Mouse (Mus musculus): ENCODE measurements around the gene Mus81. TPM values are rescaled to one million over a fixed set of nuclear protein-coding genes. Genes with fewer than 3 reads are reported as not detected.

Gene Mus81
- polyA plus RNA-seq, 1 experiment from 2014 or later = 44.4 TPM

DNA sequence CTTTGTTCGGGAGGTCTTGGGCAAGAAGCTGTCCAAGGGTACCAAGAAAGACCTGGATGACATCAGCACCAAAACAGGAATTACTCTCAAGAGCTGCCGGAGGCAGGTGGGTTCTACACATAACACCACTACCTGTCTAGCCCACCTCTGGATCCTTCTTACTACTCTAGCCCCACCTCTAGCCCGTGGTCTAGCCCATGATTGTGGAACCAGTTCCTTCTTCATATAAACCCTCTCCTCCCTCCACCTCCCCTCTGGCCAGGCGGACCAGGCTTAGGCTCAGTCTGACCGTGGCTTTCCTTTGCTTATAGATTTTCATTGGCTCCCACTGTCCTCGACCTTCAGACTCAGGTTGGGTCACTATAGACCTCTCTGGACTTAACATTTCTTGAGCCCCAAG lies 26.8 kb downstream of the Mus81 start:
- WGBS = 92% methylated on average over 6 of the region's 6 CpGs
- H3K9ac ChIP-seq = peak overlapping the region; percentile 84; the same call in 1 of the 2 replicates

GRCm38 (mm10) chr19:5460465-5460911 lies 27.7 kb downstream of the Mus81 start, which contains the start of gene Fibp:
Fibp (plus strand) TSS chr19:5460615.
- peaks cover 4% of the 10 kb centered on the region; the same call in 1 of the 2 replicates for H3K27me3 ChIP-seq
- H3K4me3 ChIP-seq = peak within 1 kb of the TSS; percentile 80

More for the DNA sequence above, 26.8 kb downstream of the Mus81 start:
- no peak for ATAC-seq
- peaks cover 43% of the 10 kb centered on the region for H3K36me3 ChIP-seq (ENCODE audit: poor library complexity, severe bottlenecking)
- peak overlapping the region; percentile 80 for H3K4me3 ChIP-seq
- peaks cover 39% of the 10 kb centered on the region for H3K4me1 ChIP-seq
- peak overlapping the region; percentile 97 for H3K4me2 ChIP-seq
- H3K9me3 ChIP-seq (replicated peaks) = no peaks in the 10 kb centered on the region
- H3K27me3 ChIP-seq = peaks cover 4% of the 10 kb centered on the region; the same call in 1 of the 2 replicates
- no peak overlapping the region for H3K27ac ChIP-seq

GRCm38 (mm10) chr19:5459896-5460295 lies 28.3 kb downstream of the Mus81 start:
- no peaks in the 10 kb centered on the region for H3K9me3 ChIP-seq (replicated peaks)
- H3K4me1 ChIP-seq = peaks cover 54% of the 10 kb centered on the region
- peak overlapping the region; percentile 84 for H3K9ac ChIP-seq
- peaks cover 4% of the 10 kb centered on the region; the same call in 1 of the 2 replicates for H3K27me3 ChIP-seq
- peak overlapping the region; percentile 97 for H3K4me2 ChIP-seq
- H3K36me3 ChIP-seq (ENCODE audit: poor library complexity, severe bottlenecking) = peaks cover 27% of the 10 kb centered on the region
- 24% methylated on average over 3 of the region's 3 CpGs for WGBS
- H3K4me3 ChIP-seq = peak overlapping the region; percentile 80
- ATAC-seq = no peak
- peak overlapping the region; percentile 68 for H3K27ac ChIP-seq

More at GRCm38 (mm10) chr19:5460465-5460911, 27.7 kb downstream of the Mus81 start, which contains the start of gene Fibp:
- H3K4me1 ChIP-seq = peaks cover 48% of the 10 kb centered on the region
- H3K4me2 ChIP-seq = peak within 1 kb of the TSS; percentile 97
- H3K9me3 ChIP-seq (replicated peaks) = no peaks in the 10 kb centered on the region
- H3K27ac ChIP-seq = peak within 1 kb of the TSS; percentile 68
- ATAC-seq = peak; percentile 63
- H3K9ac ChIP-seq = peak within 1 kb of the TSS; percentile 84
- WGBS = under 1% methylated on average over 32 of the region's 32 CpGs
- H3K36me3 ChIP-seq (ENCODE audit: poor library complexity, severe bottlenecking) = peaks cover 33% of the 10 kb centered on the region

DNA sequence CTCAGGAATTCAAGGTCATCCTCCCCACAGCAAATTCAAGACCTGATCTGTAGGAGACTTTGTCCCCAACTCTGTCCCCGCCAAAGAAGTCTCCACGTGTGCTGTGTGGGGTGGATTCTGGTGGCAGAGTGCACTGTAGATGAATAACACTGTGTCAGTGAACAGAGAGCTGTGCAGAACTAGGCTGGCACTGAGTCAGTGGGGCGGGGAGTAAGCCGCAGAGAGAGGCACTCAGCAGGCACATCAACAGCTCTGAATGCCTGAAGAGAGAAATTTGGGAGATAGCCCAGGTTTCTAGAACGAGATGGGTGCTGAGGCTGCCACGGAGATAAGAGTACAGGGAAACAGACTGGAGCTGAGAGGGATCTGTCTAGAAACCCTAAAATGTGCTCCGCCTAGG lies 29.2 kb downstream of the Mus81 start:
- Histone ChIP-seq H3K4me2 (no peak overlapping the region), H3K27ac (no peak overlapping the region), H3K4me1 (peaks cover 54% of the 10 kb centered on the region), H3K36me3 (ENCODE audit: poor library complexity, severe bottlenecking) (peaks cover 24% of the 10 kb centered on the region), H3K4me3 (no peak overlapping the region), H3K27me3 (peaks cover 4% of the 10 kb centered on the region; the same call in 1 of the 2 replicates), H3K9me3 (replicated peaks) (no peaks in the 10 kb centered on the region), H3K9ac (no peak overlapping the region)
- WGBS = 66% methylated on average over 7 of the region's 7 CpGs
- no peak for ATAC-seq

DNA sequence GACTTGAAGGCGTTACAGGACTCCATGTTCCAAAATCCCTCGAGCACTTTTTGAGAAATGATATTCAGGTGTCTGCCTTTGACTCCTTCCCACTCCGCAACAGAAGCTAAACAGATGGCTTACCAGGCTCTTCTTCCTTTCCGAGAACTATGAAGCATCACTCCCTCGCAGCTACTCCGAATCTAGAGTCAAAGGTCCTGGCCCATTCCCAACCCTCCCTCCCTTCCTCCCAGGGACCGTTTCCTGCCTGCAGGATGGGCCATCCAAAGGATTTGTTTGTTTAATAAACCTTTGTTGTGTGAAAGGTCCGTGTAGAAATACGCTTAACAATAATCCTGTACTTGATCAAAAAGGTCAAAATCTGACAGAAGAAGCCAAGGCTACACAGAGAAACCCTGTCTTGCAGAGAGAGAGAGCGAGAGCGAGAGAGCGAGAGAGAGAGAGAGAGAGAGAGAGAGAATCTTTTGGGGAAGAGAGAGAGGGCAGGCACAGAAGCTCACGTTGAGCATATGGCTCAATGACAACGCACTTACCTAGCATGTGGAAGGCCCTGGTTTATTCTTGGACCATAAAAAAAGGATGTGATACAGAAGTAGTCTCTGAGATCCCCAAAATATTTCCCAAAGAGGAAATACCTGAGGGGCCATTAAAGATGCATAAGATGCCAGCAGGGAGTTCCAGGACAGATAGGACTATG lies 30.3 kb downstream of the Mus81 start, which contains the start of gene Ccdc85b:
Gene Ccdc85b (minus strand): TSS at position 149 of the 697 bp plus-strand sequence.
- peaks cover 4% of the 10 kb centered on the region; the same call in 1 of the 2 replicates for H3K27me3 ChIP-seq
- no peak; the same call in 1 of the 2 replicates for ATAC-seq
- peaks cover 17% of the 10 kb centered on the region for H3K36me3 ChIP-seq (ENCODE audit: poor library complexity, severe bottlenecking)
- peak within 1 kb of the TSS; percentile 99 for H3K4me2 ChIP-seq
- H3K9ac ChIP-seq = peak within 1 kb of the TSS; percentile 89
- peak within 1 kb of the TSS; percentile 96 for H3K27ac ChIP-seq
- 14% methylated on average over 14 of the region's 14 CpGs for WGBS
- H3K4me3 ChIP-seq = peak within 1 kb of the TSS; percentile 77
- no peaks in the 10 kb centered on the region for H3K9me3 ChIP-seq (replicated peaks)
- peaks cover 49% of the 10 kb centered on the region for H3K4me1 ChIP-seq

DNA sequence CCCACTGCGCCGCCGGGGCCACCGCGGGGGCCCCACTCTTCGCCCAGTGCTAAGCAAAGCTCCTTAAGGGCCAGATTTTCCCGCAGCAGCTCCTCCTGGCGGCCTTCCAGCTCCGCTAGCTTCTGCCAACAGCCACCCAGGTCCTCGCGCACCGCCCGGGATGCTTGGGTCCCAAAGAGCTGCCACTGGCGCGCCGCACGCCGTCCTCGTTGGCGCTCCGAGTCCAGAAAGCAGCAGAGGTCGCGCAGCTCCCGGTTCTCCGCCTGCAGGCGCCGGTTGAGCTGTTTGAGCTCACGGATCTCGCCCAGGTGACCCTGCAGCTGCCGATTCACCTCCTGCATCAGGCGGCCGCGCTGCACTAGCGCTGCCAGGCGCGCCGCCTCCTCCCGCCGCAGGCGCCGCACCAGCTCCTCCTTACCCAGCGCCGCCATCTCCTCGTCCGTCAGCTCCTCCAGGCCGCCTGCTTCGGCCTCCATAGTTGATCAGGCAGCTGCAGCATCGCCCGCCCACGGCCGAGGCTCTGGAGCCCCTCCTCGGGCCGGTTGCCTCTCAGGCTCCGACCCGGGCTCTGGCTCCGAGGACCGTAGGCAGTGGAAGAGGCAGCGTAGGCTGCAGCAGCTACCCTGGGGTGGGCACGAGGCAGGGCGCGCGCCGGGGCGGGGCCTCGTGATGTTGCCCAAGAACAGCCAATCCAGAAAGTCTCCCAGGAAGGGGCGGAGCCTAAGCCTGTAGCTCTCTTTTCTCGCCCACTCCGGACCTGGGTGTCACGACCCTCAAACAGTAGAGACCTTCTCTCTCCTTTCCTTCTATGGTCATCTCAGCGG lies 31.1 kb downstream of the Mus81 start:
- under 1% methylated on average over 70 of the region's 70 CpGs for WGBS
- H3K4me2 ChIP-seq = peak overlapping the region; percentile 99
- peaks cover 4% of the 10 kb centered on the region; the same call in 1 of the 2 replicates for H3K27me3 ChIP-seq
- peak overlapping the region; percentile 77 for H3K4me3 ChIP-seq
- peak overlapping the region; percentile 89 for H3K9ac ChIP-seq
- peaks cover 9% of the 10 kb centered on the region; the same call in 1 of the 2 replicates for H3K36me3 ChIP-seq (ENCODE audit: poor library complexity, severe bottlenecking)
- peak; percentile 95 for ATAC-seq
- peaks cover 49% of the 10 kb centered on the region for H3K4me1 ChIP-seq
- H3K27ac ChIP-seq = peak overlapping the region; percentile 96
- H3K9me3 ChIP-seq (replicated peaks) = no peaks in the 10 kb centered on the region

DNA sequence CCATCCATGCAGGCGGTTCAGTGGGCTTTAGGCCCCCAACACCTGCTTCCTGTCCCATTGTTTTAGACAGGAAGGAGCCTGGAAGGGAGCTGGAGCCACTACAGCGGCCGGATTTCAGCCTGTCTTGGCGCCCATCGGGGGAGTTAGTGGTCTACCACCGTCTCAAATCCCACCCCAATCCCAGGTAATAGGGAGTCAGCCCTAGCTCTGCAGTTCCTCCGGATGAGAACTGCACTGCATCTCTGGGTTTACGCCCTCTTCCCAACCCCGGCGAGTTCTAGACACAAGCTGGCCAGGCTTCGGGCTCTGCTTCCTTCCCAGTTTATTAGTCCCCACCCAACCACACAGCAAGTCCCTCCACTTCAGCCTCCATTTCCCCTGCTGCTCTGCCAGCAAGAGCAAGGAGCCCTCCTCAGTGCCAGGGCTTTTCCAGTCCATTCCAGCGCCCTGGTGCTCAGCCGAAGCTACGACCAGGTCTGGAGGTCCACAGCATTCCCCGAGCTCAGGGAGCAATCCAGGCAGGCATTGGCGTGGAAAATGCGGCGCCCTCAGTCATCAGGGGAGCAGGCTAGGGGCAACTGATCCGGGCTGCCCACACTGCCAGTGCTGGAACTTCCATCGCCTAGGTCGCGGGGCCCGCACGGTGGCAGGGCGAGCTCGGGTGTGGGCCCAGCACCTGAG lies 31.8 kb downstream of the Mus81 start:
- Histone ChIP-seq H3K27me3 (peaks cover 6% of the 10 kb centered on the region; the same call in 1 of the 2 replicates), H3K9ac (peak overlapping the region; percentile 89), H3K4me3 (peak overlapping the region; percentile 77), H3K36me3 (ENCODE audit: poor library complexity, severe bottlenecking) (0 out of 2 replicates have a peak, but pooled peaks cover 9% of the 10 kb centered on the region), H3K4me2 (peak overlapping the region; percentile 99), H3K27ac (peak overlapping the region; percentile 96), H3K9me3 (replicated peaks) (no peaks in the 10 kb centered on the region), H3K4me1 (peaks cover 43% of the 10 kb centered on the region)
- WGBS = 5% methylated on average over 26 of the region's 26 CpGs
- no peak for ATAC-seq

DNA sequence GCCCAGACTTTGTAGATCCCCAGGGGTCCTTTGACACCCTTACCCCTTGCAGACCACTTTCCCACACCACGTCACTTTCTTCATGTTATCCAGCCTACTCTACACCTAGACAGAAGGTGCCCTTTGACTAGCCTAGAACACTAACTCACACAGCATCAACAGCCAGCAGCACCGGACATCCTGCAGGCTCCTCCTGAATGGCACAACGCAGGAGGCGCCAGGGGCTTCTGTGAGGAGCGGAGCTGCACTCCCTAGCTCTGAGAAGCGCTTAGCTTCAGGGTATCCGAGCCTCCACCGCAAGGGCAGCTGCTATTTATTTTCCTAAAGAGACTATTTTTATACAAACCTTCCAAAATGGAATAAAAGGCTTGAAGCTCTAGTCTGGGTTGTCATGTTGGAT lies 32.6 kb downstream of the Mus81 start:
- 0 out of 2 replicates have a peak overlapping the region, but pooled peaks have one; percentile 22 for H3K9ac ChIP-seq
- 0 out of 2 replicates have a peak, but pooled peaks cover 9% of the 10 kb centered on the region for H3K36me3 ChIP-seq (ENCODE audit: poor library complexity, severe bottlenecking)
- WGBS = 69% methylated on average over 8 of the region's 8 CpGs
- H3K9me3 ChIP-seq (replicated peaks) = no peaks in the 10 kb centered on the region
- H3K4me2 ChIP-seq = peak overlapping the region; percentile 99
- no peak for ATAC-seq
- H3K4me1 ChIP-seq = peaks cover 37% of the 10 kb centered on the region
- peaks cover 13% of the 10 kb centered on the region for H3K27me3 ChIP-seq
- peak overlapping the region; percentile 14; the same call in 1 of the 2 replicates for H3K27ac ChIP-seq
- H3K4me3 ChIP-seq = peak overlapping the region; percentile 77

- H3K4me3 ChIP-seq = peak overlapping the region; percentile 77; the same call in 1 of the 2 replicates
- H3K9ac ChIP-seq = 0 out of 2 replicates have a peak overlapping the region, but pooled peaks have one; percentile 22
- 84% methylated on average over 12 of the region's 12 CpGs for WGBS
Observed at GRCm38 (mm10) chr19:5455037-5455436, 33.2 kb downstream of the Mus81 start.

DNA sequence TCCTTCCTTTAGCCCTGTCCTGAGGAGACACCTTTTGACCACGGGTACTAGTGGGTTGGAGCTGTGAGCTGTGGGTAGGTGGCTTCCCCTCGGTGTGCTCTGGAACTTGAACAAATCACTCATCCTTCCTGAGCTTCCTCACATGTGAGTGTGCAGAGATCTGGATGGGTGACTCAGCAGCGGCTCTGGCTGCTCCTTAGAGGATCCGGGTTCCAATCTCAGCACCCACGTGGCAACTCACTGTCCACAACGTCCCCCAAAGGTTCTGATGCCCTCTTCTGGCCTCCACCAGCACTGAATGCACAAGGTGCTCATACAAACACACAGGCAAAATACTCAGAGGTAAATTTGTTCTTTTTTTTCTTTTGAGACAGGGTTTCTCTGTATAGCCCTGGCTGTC lies 36.4 kb downstream of the Mus81 start:
- H3K27ac ChIP-seq = no peak overlapping the region
- H3K9ac ChIP-seq = no peak overlapping the region
- H3K36me3 ChIP-seq (ENCODE audit: poor library complexity, severe bottlenecking) = 0 out of 2 replicates have a peak, but pooled peaks cover 9% of the 10 kb centered on the region
- peaks cover 44% of the 10 kb centered on the region for H3K4me1 ChIP-seq
- no peak overlapping the region for H3K4me2 ChIP-seq
- H3K9me3 ChIP-seq (replicated peaks) = no peaks in the 10 kb centered on the region
- WGBS = 82% methylated on average over 6 of the region's 6 CpGs
- H3K27me3 ChIP-seq = peaks cover 47% of the 10 kb centered on the region
- H3K4me3 ChIP-seq = no peak overlapping the region
- ATAC-seq = no peak

More at GRCm38 (mm10) chr19:5455037-5455436, 33.2 kb downstream of the Mus81 start:
- Histone ChIP-seq H3K36me3 (ENCODE audit: poor library complexity, severe bottlenecking) (0 out of 2 replicates have a peak, but pooled peaks cover 9% of the 10 kb centered on the region), H3K27ac (no peak overlapping the region), H3K27me3 (peaks cover 19% of the 10 kb centered on the region), H3K9me3 (replicated peaks) (no peaks in the 10 kb centered on the region), H3K4me2 (peak overlapping the region; percentile 99), H3K4me1 (peaks cover 36% of the 10 kb centered on the region)
- no peak for ATAC-seq

DNA sequence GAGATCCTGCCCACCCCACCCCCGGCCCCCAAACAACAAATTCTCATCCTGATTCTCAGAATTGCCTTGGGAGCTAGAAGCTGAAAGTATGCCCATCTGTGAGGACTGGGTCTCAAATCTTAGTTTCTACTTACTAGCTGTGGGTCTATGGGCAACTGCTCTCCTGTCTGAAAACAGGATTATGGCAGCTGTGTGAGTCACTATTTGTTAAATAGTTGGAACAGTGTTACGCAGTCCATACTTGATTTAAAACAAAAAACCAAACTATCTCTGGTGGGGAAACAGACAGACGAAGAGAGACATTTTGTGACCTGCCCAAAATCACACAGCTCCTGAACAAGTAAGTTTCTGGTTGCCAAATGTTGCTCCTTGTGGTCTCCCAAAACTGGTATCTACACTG lies 38.5 kb downstream of the Mus81 start:
- H3K4me2 ChIP-seq = no peak overlapping the region
- 0 out of 2 replicates have a peak, but pooled peaks cover 9% of the 10 kb centered on the region for H3K36me3 ChIP-seq (ENCODE audit: poor library complexity, severe bottlenecking)
- no peak overlapping the region for H3K4me3 ChIP-seq
- 84% methylated on average over 3 of the region's 3 CpGs for WGBS
- no peak for ATAC-seq
- no peak overlapping the region for H3K27ac ChIP-seq
- no peak overlapping the region for H3K9ac ChIP-seq
- peaks cover 67% of the 10 kb centered on the region for H3K27me3 ChIP-seq
- H3K4me1 ChIP-seq = peaks cover 23% of the 10 kb centered on the region
- no peaks in the 10 kb centered on the region for H3K9me3 ChIP-seq (replicated peaks)
